Mouse (Mus musculus) left cerebral cortex, adult 11 months (tissue): ENCODE measurements at regions not wholly inside any gene's neighbourhood (a gene's known extent, or its start where the extent isn't known, plus 50 kb on each side); places are given as distances from the start of the nearest gene placed in this dataset.

ENCODE experiments used
- DNase-seq: peaks from one replicate; pipeline ENCODE4 v3.0.0; 2022; ENCODE audit warnings: low spot score

GRCm38 (mm10) chrX:132452986-132453385 is 1235.8 kb downstream of the Pcdh19 start:
- peak; percentile 2 for DNase-seq
